Mouse (Mus musculus) liver, embryonic 14.5 days (tissue): Measurements from ENCODE around the gene Dusp22.

Experiments used
- CTCF ChIP-seq: IDR thresholded peaks from 2 replicates; pipeline ENCODE4 v1.5.1; 2016; ENCODE audit warnings: antibody characterized with exemption, low read depth, control low read depth
- EP300 ChIP-seq: IDR thresholded peaks from 2 replicates; pipeline ENCODE4 v1.6.1; 2016; ENCODE audit warnings: antibody characterized with exemption, low read depth

GRCm38 (mm10) chr13:30722601-30723000, 62.8 kb downstream of the Dusp22 start:
- TF ChIP-seq CTCF (no peak), EP300 (no peak)
